Mouse (Mus musculus): ENCODE data around the gene Rnf11. TPM values are rescaled to one million over a fixed set of nuclear protein-coding genes. Genes with fewer than 3 reads are reported as not detected.

Rnf11 gene
- polyA plus RNA-seq, 1 experiment from 2014 or later: 54.9 TPM

Other genes starting within 250 kb of the Rnf11 start
- gene Eps15, start 204.5 kb downstream of the Rnf11 start, polyA plus RNA-seq (2014; fragmentation: Nextera tagmentation; extraction: Ambion mirVana): 51.9 and 59.2 TPM in 2 replicates
- gene Ttc39a, start 78.1 kb downstream of the Rnf11 start, polyA plus RNA-seq (2014; fragmentation: Nextera tagmentation; extraction: Ambion mirVana): 2.2 TPM in 2 replicates
- gene 4930522H14Rik, start 46.6 kb upstream of the Rnf11 start, polyA plus RNA-seq (2014; fragmentation: Nextera tagmentation; extraction: Ambion mirVana): not detected in 2 replicates
- 7.4 and 8.9 TPM in 2 replicates for gene Cdkn2c, start 182.5 kb upstream of the Rnf11 start, polyA plus RNA-seq (2014; fragmentation: Nextera tagmentation; extraction: Ambion mirVana)
- gene Faf1, start 191.9 kb upstream of the Rnf11 start, polyA plus RNA-seq (2014; fragmentation: Nextera tagmentation; extraction: Ambion mirVana): 42.4 and 44.0 TPM in 2 replicates